8 mouse cellular contexts compared by ENCODE assay signal in the genomic region with DNA sequence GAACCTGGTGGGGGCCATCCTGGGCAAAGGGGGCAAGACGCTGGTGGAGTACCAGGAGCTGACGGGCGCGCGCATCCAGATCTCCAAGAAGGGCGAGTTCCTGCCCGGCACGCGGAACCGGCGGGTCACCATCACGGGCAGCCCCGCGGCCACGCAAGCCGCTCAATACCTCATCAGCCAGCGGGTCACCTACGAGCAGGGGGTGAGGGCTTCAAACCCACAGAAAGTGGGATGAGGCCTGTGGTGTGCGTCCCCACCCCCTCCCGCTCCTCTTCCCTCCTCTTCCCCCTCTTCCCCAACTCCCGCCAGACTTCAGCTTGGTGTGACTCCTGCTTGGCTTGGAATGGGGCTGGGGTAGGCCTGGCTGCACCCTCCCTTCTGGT. TPM values are rescaled to one million over a fixed set of nuclear protein-coding genes. Genes with fewer than 3 reads are reported as not detected.
DNase-seq lines count a peak whose midpoint lies in the region; ATAC-seq and TF ChIP-seq lines count a peak whose summit lies in the region.

No protein-coding gene starts in this region.

- no peaks in the 10 kb centered on the region for H3K4me1 ChIP-seq in embryonic fibroblast, embryonic 13.5 days (ENCODE audit: control insufficient read depth, insufficient read depth, low read length)
- peaks cover 17% of the 10 kb centered on the region for H3K4me1 ChIP-seq in limb, embryonic 15.5 days

- TF ChIP-seq POLR2A in embryonic fibroblast, embryonic 13.5 days (IDR thresholded peaks at IDR 0.05; ENCODE audit: low read depth, low read length): no peak

- ATAC-seq in limb, embryonic 15.5 days (ENCODE audit: insufficient number of reproducible peaks, low FRiP score, low TSS enrichment, low read depth): no peak

- TF ChIP-seq CTCF in gastrocnemius, adult 2 months (IDR thresholded peaks at IDR 0.05): no peak
- TF ChIP-seq CTCF in embryonic fibroblast, embryonic 13.5 days (IDR thresholded peaks at IDR 0.05; ENCODE audit: borderline replicate concordance, insufficient read depth, low read length): no peak

- no peaks in the 10 kb centered on the region for H3K36me3 ChIP-seq in limb, embryonic 15.5 days

- H3K4me3 ChIP-seq in gastrocnemius, adult 2 months: peak overlapping the region; percentile 81
- peak overlapping the region; percentile 46 for H3K4me3 ChIP-seq in embryonic fibroblast, embryonic 13.5 days (ENCODE audit: insufficient read depth, low read length)
- H3K4me3 ChIP-seq in limb, embryonic 15.5 days: peak overlapping the region; percentile 56

- peak overlapping the region; percentile 76 for H3K27ac ChIP-seq in gastrocnemius, adult 2 months
- no peak overlapping the region for H3K27ac ChIP-seq in embryonic fibroblast, embryonic 13.5 days (ENCODE audit: insufficient read depth, low read length)
- no peak overlapping the region for H3K27ac ChIP-seq in limb, embryonic 15.5 days

- H3K27me3 ChIP-seq in limb, embryonic 15.5 days: peaks cover 81% of the 10 kb centered on the region

- intact Hi-C loops in gastrocnemius, adult 2 months (cut with DNase I): no loop called here

- peak overlapping the region; percentile 35 for H3K9ac ChIP-seq in limb, embryonic 15.5 days

- no peak for DNase-seq in gastrocnemius, adult 2 months
- no peak for DNase-seq in gastrocnemius, adult 8-10 months (ENCODE audit: low spot score in 2 of 2)
- peak; percentile 75 for DNase-seq in 3134 (ENCODE audit: extremely low read depth, insufficient read length, low spot score)
- no peak for DNase-seq in retina, embryonic 14.5 days (ENCODE audit: low spot score)
- no peak for DNase-seq in thymus, postnatal 4 days
- no peak for DNase-seq in yolk sac, embryonic 10.5 days (ENCODE audit: low spot score)

- no peaks in the 10 kb centered on the region for H3K9me3 ChIP-seq in limb, embryonic 15.5 days

- H3K4me2 ChIP-seq in limb, embryonic 15.5 days: peak overlapping the region; percentile 92

- under 1% methylated on average over 21 of the region's 21 CpGs for WGBS in limb, embryonic 15.5 days

RNA-seq across cellular contexts. Expression of a gene that starts 28.8 kb away (rescaled TPM):
- total RNA-seq in gastrocnemius, adult 2 months (2021): not detected
- total RNA-seq in gastrocnemius, adult 8-10 months (2022): not detected
- not detected in 2 replicates for polyA plus RNA-seq in embryonic fibroblast, embryonic 13.5 days (2011; ENCODE audit: insufficient read length, low read depth, missing spikeins)
- polyA plus RNA-seq in limb, embryonic 15.5 days (2015; fragmentation: Nextera tagmentation; extraction: Ambion mirVana): not detected in 2 replicates

RNA-seq across cellular contexts. Expression of a gene that starts 32.7 kb away (rescaled TPM):
- 1 to 10 TPM; 6.3 to 6.7 TPM for total RNA-seq in gastrocnemius, adult 2 months (2021)
- 10 to 100 TPM in 2 of 4 experiments, 1 to 10 TPM in 2; 8.0 to 10.6 (median 9.9) TPM for total RNA-seq in gastrocnemius, adult 8-10 months (2022)
- 8.4 and 10.6 TPM in 2 replicates for polyA plus RNA-seq in embryonic fibroblast, embryonic 13.5 days (2011; ENCODE audit: insufficient read length, low read depth, missing spikeins)
- 5.2 and 5.3 TPM in 2 replicates for polyA plus RNA-seq in limb, embryonic 15.5 days (2015; fragmentation: Nextera tagmentation; extraction: Ambion mirVana)

RNA-seq across cellular contexts. Expression of a gene that starts 32.7 kb away (rescaled TPM):
- total RNA-seq in gastrocnemius, adult 2 months (2021): 1 to 10 TPM; 1.6 to 2.1 TPM
- 1 to 10 TPM in 1 of 4 experiments, under 1 TPM in 3; 0.63 to 1.4 (median 0.97) TPM for total RNA-seq in gastrocnemius, adult 8-10 months (2022)
- 0.23 and 0.30 TPM in 2 replicates for polyA plus RNA-seq in embryonic fibroblast, embryonic 13.5 days (2011; ENCODE audit: insufficient read length, low read depth, missing spikeins)
- 0.36 and 0.68 TPM in 2 replicates for polyA plus RNA-seq in limb, embryonic 15.5 days (2015; fragmentation: Nextera tagmentation; extraction: Ambion mirVana)

RNA-seq across cellular contexts. Expression of a gene that starts 45.5 kb away (rescaled TPM):
- 10 to 100 TPM; 18.2 to 20.5 TPM for total RNA-seq in gastrocnemius, adult 2 months (2021)
- 10 to 100 TPM; 19.3 to 20.7 (median 19.7) TPM for total RNA-seq in gastrocnemius, adult 8-10 months (2022)
- 13.2 and 15.6 TPM in 2 replicates for polyA plus RNA-seq in embryonic fibroblast, embryonic 13.5 days (2011; ENCODE audit: insufficient read length, low read depth, missing spikeins)
- polyA plus RNA-seq in limb, embryonic 15.5 days (2015; fragmentation: Nextera tagmentation; extraction: Ambion mirVana): 24.0 and 26.1 TPM in 2 replicates

RNA-seq across cellular contexts. Expression of a gene that starts 48.2 kb away (rescaled TPM):
- total RNA-seq in gastrocnemius, adult 2 months (2021): 1 to 10 TPM; 4.1 to 5.6 TPM
- total RNA-seq in gastrocnemius, adult 8-10 months (2022): 1 to 10 TPM; 4.0 to 5.6 (median 4.7) TPM
- polyA plus RNA-seq in embryonic fibroblast, embryonic 13.5 days (2011; ENCODE audit: insufficient read length, low read depth, missing spikeins): 10.1 and 10.5 TPM in 2 replicates
- 28.0 TPM in 2 replicates for polyA plus RNA-seq in limb, embryonic 15.5 days (2015; fragmentation: Nextera tagmentation; extraction: Ambion mirVana)
